Comparison of ENCODE assay signal across 11 mouse cellular contexts in the genomic region with DNA sequence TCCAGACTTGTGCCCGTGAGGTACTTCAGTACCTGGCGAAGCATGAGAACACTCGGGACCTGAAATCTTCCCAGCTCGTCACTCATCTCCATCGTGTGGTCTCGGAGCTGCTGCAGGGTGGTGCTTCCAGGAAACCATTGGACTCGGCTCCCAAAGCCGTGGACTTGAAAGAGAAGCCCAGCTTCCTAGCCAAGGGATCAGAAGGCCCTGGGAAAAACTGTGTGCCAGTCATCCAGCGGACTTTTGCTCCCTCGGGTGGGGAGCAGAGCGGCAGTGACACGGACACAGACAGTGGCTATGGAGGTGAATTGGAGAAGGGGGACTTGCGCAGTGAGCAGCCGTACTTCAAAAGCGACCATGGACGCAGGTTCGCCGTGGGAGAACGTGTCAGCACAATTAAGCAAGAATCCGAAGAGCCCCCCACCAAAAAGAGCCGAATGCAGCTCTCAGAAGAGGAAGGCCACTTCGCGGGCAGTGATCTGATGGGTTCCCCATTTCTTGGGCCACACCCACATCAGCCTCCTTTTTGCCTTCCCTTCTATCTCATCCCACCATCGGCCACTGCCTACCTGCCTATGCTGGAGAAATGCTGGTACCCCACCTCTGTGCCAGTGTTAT. TPM values are rescaled to one million over a fixed set of nuclear protein-coding genes. Genes with fewer than 3 reads are reported as not detected.
DNase-seq lines count a peak whose midpoint lies in the region; ATAC-seq and TF ChIP-seq lines count a peak whose summit lies in the region.
"Had no signal": no experiment of that assay in that cellular context is flagged by ENCODE, and none has a peak within 500 bp of the region (broad histone marks: within the 10 kb centered on the region; RNA-seq: fewer than 3 reads in every experiment).

No protein-coding gene starts in this region.

- H3K27me3 ChIP-seq in heart, embryonic 11.5 days (ENCODE audit: control insufficient read depth, insufficient read depth, low read length), result 0 out of 2 replicates have a peak, but pooled peaks cover under 1% of the 10 kb centered on the region
- no peaks in the 10 kb centered on the region for H3K27me3 ChIP-seq in heart, embryonic 12.5 days (replicated peaks)
- no peaks in the 10 kb centered on the region for H3K27me3 ChIP-seq in small intestine, adult 2 months (ENCODE audit: control insufficient read depth, insufficient read depth, low read length)

- H3K27ac ChIP-seq in heart, embryonic 11.5 days (ENCODE audit: low read depth, low read length), result no peak overlapping the region
- H3K27ac ChIP-seq in heart, embryonic 12.5 days (ENCODE audit: poor library complexity, severe bottlenecking), result no peak overlapping the region
- H3K27ac ChIP-seq in layer of hippocampus, adult 2 months, result peak overlapping the region; percentile 99
- H3K27ac ChIP-seq in brown adipose tissue, adult 24 weeks (replicated peaks; ENCODE audit: low read depth, low read length), result no peak overlapping the region
- H3K27ac ChIP-seq in small intestine, adult 2 months (ENCODE audit: insufficient read depth, low read depth, low read length), result 0 out of 2 replicates have a peak overlapping the region, but pooled peaks have one; percentile 23
- H3K27ac ChIP-seq: hindbrain, postnatal 0 days; midbrain, embryonic 10.5 days had no signal

- no peak overlapping the region for H3K9ac ChIP-seq in heart, embryonic 11.5 days (ENCODE audit: low read depth, low read length)
- H3K9ac ChIP-seq in heart, embryonic 12.5 days, result no peak overlapping the region

- TF ChIP-seq CTCF in layer of hippocampus, adult 2 months (conservative IDR thresholded peaks at IDR 0.05), result no peak
- TF ChIP-seq CTCF in small intestine, adult 2 months (IDR thresholded peaks at IDR 0.05; ENCODE audit: extremely low read depth, insufficient read length, insufficient replicate concordance, low read depth, low read length), result no peak

- 76% methylated on average over 24 of the region's 24 CpGs for WGBS in heart, embryonic 11.5 days (ENCODE audit: insufficient replicate concordance)
- WGBS in heart, embryonic 12.5 days, result 83% methylated on average over 24 of the region's 24 CpGs
- WGBS in small intestine, adult 2 months, result 83% methylated on average over 24 of the region's 24 CpGs

- H3K9me3 ChIP-seq in heart, embryonic 11.5 days (replicated peaks; ENCODE audit: control insufficient read depth, low read length), result no peaks in the 10 kb centered on the region
- no peaks in the 10 kb centered on the region for H3K9me3 ChIP-seq in heart, embryonic 12.5 days (replicated peaks)
- H3K9me3 ChIP-seq: midbrain, embryonic 10.5 days had no signal

- no peak for ATAC-seq in heart, embryonic 11.5 days (replicated peaks; ENCODE audit: insufficient number of reproducible peaks, low FRiP score, low TSS enrichment)
- no peak for ATAC-seq in heart, embryonic 12.5 days (ENCODE audit: insufficient number of reproducible peaks, low FRiP score)
- ATAC-seq: hindbrain, postnatal 0 days; lung, postnatal 0 days had no signal

- peaks cover 26% of the 10 kb centered on the region for H3K4me1 ChIP-seq in heart, embryonic 11.5 days (ENCODE audit: control insufficient read depth, insufficient read depth, low read length)
- peaks cover 45% of the 10 kb centered on the region for H3K4me1 ChIP-seq in heart, embryonic 12.5 days (replicated peaks)
- peaks cover 14% of the 10 kb centered on the region for H3K4me1 ChIP-seq in brown adipose tissue, adult 24 weeks (ENCODE audit: control insufficient read depth, insufficient read depth, insufficient read length, low read length)
- H3K4me1 ChIP-seq in small intestine, adult 2 months (ENCODE audit: control insufficient read depth, insufficient read depth, insufficient read length, low read length), result peaks cover 19% of the 10 kb centered on the region

- H3K4me2 ChIP-seq in heart, embryonic 11.5 days, result peak overlapping the region; percentile 7; the same call in 1 of the 2 replicates
- H3K4me2 ChIP-seq in heart, embryonic 12.5 days, result no peak overlapping the region

- no peak for TF ChIP-seq POLR2A in small intestine, adult 2 months (IDR thresholded peaks at IDR 0.05; ENCODE audit: low read depth, low read length)

- H3K36me3 ChIP-seq in heart, embryonic 11.5 days (ENCODE audit: control insufficient read depth, insufficient read depth, low read length), result peaks cover 9% of the 10 kb centered on the region; the same call in 1 of the 2 replicates
- peaks cover 22% of the 10 kb centered on the region for H3K36me3 ChIP-seq in heart, embryonic 12.5 days
- peaks cover 37% of the 10 kb centered on the region for H3K36me3 ChIP-seq in small intestine, adult 2 months (ENCODE audit: control insufficient read depth, insufficient read depth, low read length)

- H3K4me3 ChIP-seq in heart, embryonic 11.5 days (ENCODE audit: low read depth, low read length), result no peak overlapping the region
- no peak overlapping the region for H3K4me3 ChIP-seq in heart, embryonic 12.5 days
- peak overlapping the region; percentile 96 for H3K4me3 ChIP-seq in layer of hippocampus, adult 2 months
- peak overlapping the region; percentile 15 for H3K4me3 ChIP-seq in brown adipose tissue, adult 24 weeks (ENCODE audit: insufficient read depth, low read depth, low read length)
- peak overlapping the region; percentile 13 for H3K4me3 ChIP-seq in small intestine, adult 2 months (ENCODE audit: low read depth, low read length)
- H3K4me3 ChIP-seq: midbrain, embryonic 10.5 days had no signal

- DNase-seq in layer of hippocampus, adult 2 months (ENCODE audit: low spot score in 2 of 2), result no peak
- DNase-seq in layer of hippocampus, adult 9-11 months, result no peak
- DNase-seq in adrenal gland, postnatal 14 days, result no peak
- DNase-seq: adrenal gland, adult 8-10 months had no signal

RNA-seq across cellular contexts. Expression of a gene that starts 4.2 kb away (rescaled TPM):
- 15.2 and 16.2 TPM in 2 replicates for polyA plus RNA-seq in heart, embryonic 11.5 days (2014; fragmentation: Nextera tagmentation; extraction: Ambion mirVana)
- polyA plus RNA-seq in heart, embryonic 12.5 days (2016; fragmentation: Nextera tagmentation; extraction: Ambion mirVana), result 22.4 and 23.8 TPM in 2 replicates
- total RNA-seq in layer of hippocampus, adult 2 months (2021), result 100 to 1,000 TPM in 1 of 2 experiments, 10 to 100 TPM in 1; 99.6 to 108 TPM
- polyA plus RNA-seq in brown adipose tissue, adult 24 weeks (2012; ENCODE audit: insufficient read depth, insufficient read length, missing spikeins), result 74.0 and 122 TPM in 2 replicates
- polyA plus RNA-seq in small intestine, adult 2 months (2012; rRNA removed), result 10.7 and 22.2 TPM in 2 replicates
- 67.2 and 108 TPM in 2 replicates for total RNA-seq in adrenal gland, postnatal 14 days (2021)

Comparison
In these comparisons a context has a peak if more than half of its experiments do, and no peak if none do; other contexts are left out.
1. H3K27ac ChIP-seq: peak in layer of hippocampus, adult 2 months (single experiment) and small intestine, adult 2 months (single experiment); none in heart, embryonic 11.5 days (single experiment), heart, embryonic 12.5 days (single experiment) and brown adipose tissue, adult 24 weeks (single experiment).
2. H3K4me3 ChIP-seq: peak in layer of hippocampus, adult 2 months (single experiment), brown adipose tissue, adult 24 weeks (single experiment) and small intestine, adult 2 months (single experiment); none in heart, embryonic 11.5 days (single experiment) and heart, embryonic 12.5 days (single experiment).